Mouse (Mus musculus) myocyte (in vitro differentiated cells): ENCODE measurements around the gene Phlda2. TPM values are rescaled to one million over a fixed set of nuclear protein-coding genes. Genes with fewer than 3 reads are reported as not detected.

Experiments used
- H3K27me3 ChIP-seq: one replicate; pipeline ENCODE4 v1.6.1; 2011; ENCODE audit not compliant: control insufficient read depth, insufficient read depth, insufficient read length
- H3K36me3 ChIP-seq: one replicate; pipeline ENCODE4 v1.6.1; 2011; ENCODE audit not compliant: control insufficient read depth, insufficient read depth
- H3K4me2 ChIP-seq: one replicate; pipeline ENCODE4 v1.6.1; 2011; ENCODE audit warnings: low read depth, control low read depth
- H3K4me3 ChIP-seq: one replicate; pipeline ENCODE4 v1.5.1; 2011; ENCODE audit warnings: mild to moderate bottlenecking, control low read depth, moderate library complexity
- H3K79me2 ChIP-seq: one replicate; pipeline ENCODE4 v1.6.1; 2011; ENCODE audit not compliant: control insufficient read depth, insufficient read depth
- H3ac ChIP-seq: one replicate; pipeline ENCODE4 v1.6.1; 2011; ENCODE audit not compliant: control insufficient read depth, insufficient read length
- CEBPB ChIP-seq: IDR thresholded peaks from 2 replicates; pipeline ENCODE4 v1.6.1; 2011; ENCODE audit warnings: mild to moderate bottlenecking, moderate library complexity; ENCODE audit not compliant: poor library complexity, insufficient read depth, severe bottlenecking
- E2F4 ChIP-seq: IDR thresholded peaks from one replicate; pipeline ENCODE4 v1.6.1; 2011; ENCODE audit warnings: mild to moderate bottlenecking, control low read depth, moderate library complexity; ENCODE audit not compliant: insufficient read depth
- MAX ChIP-seq: IDR thresholded peaks from one replicate; pipeline ENCODE4 v1.6.1; 2011; ENCODE audit warnings: low read depth, mild to moderate bottlenecking, control low read depth
- MYOD1 ChIP-seq, 3 experiments: IDR thresholded peaks; one replicate each; pipeline ENCODE4 v1.6.1; 2011; ENCODE audit warnings: control low read depth in 2 of 3, low read depth in 2 of 3, mild to moderate bottlenecking in 2 of 3, moderate library complexity in 1 of 3; ENCODE audit not compliant: insufficient read length in 2 of 3, control insufficient read depth in 1 of 3
- MYOG ChIP-seq, 3 experiments: IDR thresholded peaks; one replicate each; pipeline ENCODE4 v1.6.1; 2011; ENCODE audit warnings: control low read depth in 2 of 3, low read depth in 2 of 3, mild to moderate bottlenecking in 2 of 3; ENCODE audit not compliant: insufficient read length in 2 of 3, control insufficient read depth in 1 of 3, insufficient read depth in 1 of 3
- POLR2A ChIP-seq: IDR thresholded peaks from one replicate; pipeline ENCODE4 v1.6.1; 2011; ENCODE audit warnings: low read depth, mild to moderate bottlenecking, control low read depth, moderate library complexity; ENCODE audit not compliant: insufficient read length
- POLR2AphosphoS2 ChIP-seq: IDR thresholded peaks from one replicate; pipeline ENCODE4 v1.6.1; 2011; ENCODE audit warnings: low read depth, control low read depth; ENCODE audit not compliant: insufficient read length
- REST ChIP-seq: IDR thresholded peaks from one replicate; pipeline ENCODE4 v1.6.1; 2011; ENCODE audit warnings: mild to moderate bottlenecking, control low read depth, moderate library complexity; ENCODE audit not compliant: insufficient read depth, insufficient read length
- SRF ChIP-seq: IDR thresholded peaks from one replicate; pipeline ENCODE4 v1.6.1; 2011; ENCODE audit warnings: low read depth; ENCODE audit not compliant: control insufficient read depth, insufficient read length
- TCF12 ChIP-seq: IDR thresholded peaks from one replicate; pipeline ENCODE4 v1.6.1; 2011; ENCODE audit warnings: mild to moderate bottlenecking, control low read depth; ENCODE audit not compliant: poor library complexity, insufficient read depth, severe bottlenecking
- TCF3 ChIP-seq: IDR thresholded peaks from one replicate; pipeline ENCODE4 v1.6.1; 2011; ENCODE audit warnings: low read depth, control low read depth; ENCODE audit not compliant: insufficient read length
- USF1 ChIP-seq: IDR thresholded peaks from one replicate; pipeline ENCODE4 v1.6.1; 2011; ENCODE audit warnings: low read depth, mild to moderate bottlenecking, control low read depth, moderate library complexity
- polyA plus RNA-seq: library from polyadenylated mRNA; unstranded; fragments of >200 nt; fragmentation: generic; extraction: Trizol; gene quantifications from one replicate; pipeline ENCODE4 v1.2.1, GENCODE M21; 2012; ENCODE audit warnings: missing spikeins

The Phlda2 gene
- polyA plus RNA-seq, 1 experiment, result not detected

- peaks cover 61% of the 10 kb centered on the region for H3K27me3 ChIP-seq
- TF ChIP-seq POLR2A (no peak), TCF12 (no peak), SRF (no peak), MAX (no peak), MYOD1 (IDR thresholded peaks at IDR 0.05; ENCODE audit: control insufficient read depth in 1 of 3, insufficient read length in 2 of 3, low read depth in 2 of 3) (no peak), MYOG (IDR thresholded peaks at IDR 0.05; ENCODE audit: control insufficient read depth in 1 of 3, insufficient read depth in 1 of 3, insufficient read length in 2 of 3, low read depth in 2 of 3) (no peak), E2F4 (no peak)
Observed at GRCm38 (mm10) chr7:143495104-143495961, 7.6 kb downstream of the Phlda2 start.

GRCm38 (mm10) chr7:143493616-143494126 lies 9.3 kb downstream of the Phlda2 start:
- Histone ChIP-seq H3ac (no peak overlapping the region), H3K36me3 (no peaks in the 10 kb centered on the region), H3K27me3 (peaks cover 57% of the 10 kb centered on the region), H3K4me3 (no peak overlapping the region), H3K4me2 (no peak overlapping the region), H3K79me2 (no peaks in the 10 kb centered on the region)
- TF ChIP-seq SRF, result no peak
- no peak for TF ChIP-seq MAX
- TF ChIP-seq TCF3, result no peak
- TF ChIP-seq POLR2AphosphoS2, result no peak
- no peak for TF ChIP-seq E2F4
- no peak for TF ChIP-seq TCF12
- no peak for TF ChIP-seq CEBPB
- TF ChIP-seq MYOD1 (IDR thresholded peaks at IDR 0.05; ENCODE audit: control insufficient read depth in 1 of 3, insufficient read length in 2 of 3, low read depth in 2 of 3), result no peak
- TF ChIP-seq USF1, result no peak
- TF ChIP-seq REST, result no peak
- no peak for TF ChIP-seq POLR2A
- TF ChIP-seq MYOG (IDR thresholded peaks at IDR 0.05; ENCODE audit: control insufficient read depth in 1 of 3, insufficient read depth in 1 of 3, insufficient read length in 2 of 3, low read depth in 2 of 3), result no peak

More at GRCm38 (mm10) chr7:143495104-143495961, 7.6 kb downstream of the Phlda2 start:
- Histone ChIP-seq H3K4me2 (no peak overlapping the region), H3K4me3 (no peak overlapping the region), H3ac (no peak overlapping the region), H3K36me3 (no peaks in the 10 kb centered on the region), H3K79me2 (no peaks in the 10 kb centered on the region)

- H3K4me2 ChIP-seq, result no peak overlapping the region
- no peaks in the 10 kb centered on the region for H3K79me2 ChIP-seq
- H3K36me3 ChIP-seq, result no peaks in the 10 kb centered on the region
- no peak overlapping the region for H3K4me3 ChIP-seq
- H3K27me3 ChIP-seq, result peaks cover 51% of the 10 kb centered on the region
- TF ChIP-seq USF1 (no peak), POLR2AphosphoS2 (no peak), CEBPB (no peak), TCF3 (no peak), MYOD1 (IDR thresholded peaks at IDR 0.05; ENCODE audit: control insufficient read depth in 1 of 3, insufficient read length in 2 of 3, low read depth in 2 of 3) (no peak), REST (no peak), SRF (no peak), MYOG (IDR thresholded peaks at IDR 0.05; ENCODE audit: control insufficient read depth in 1 of 3, insufficient read depth in 1 of 3, insufficient read length in 2 of 3, low read depth in 2 of 3) (no peak), TCF12 (no peak), POLR2A (no peak), MAX (no peak), E2F4 (no peak)
- no peak overlapping the region for H3ac ChIP-seq
Observed at GRCm38 (mm10) chr7:143489735-143490134, 13.2 kb downstream of the Phlda2 start.

GRCm38 (mm10) chr7:143482541-143482940 lies 20.4 kb downstream of the Phlda2 start:
- TF ChIP-seq POLR2A, result no peak
- TF ChIP-seq E2F4, result no peak
- no peak for TF ChIP-seq TCF3
- TF ChIP-seq SRF, result no peak
- no peak for TF ChIP-seq USF1
- TF ChIP-seq REST, result no peak
- no peak for TF ChIP-seq POLR2AphosphoS2
- TF ChIP-seq TCF12, result no peak
- no peak for TF ChIP-seq MAX
- no peak for TF ChIP-seq MYOD1 (IDR thresholded peaks at IDR 0.05; ENCODE audit: control insufficient read depth in 1 of 3, insufficient read length in 2 of 3, low read depth in 2 of 3)
- no peak for TF ChIP-seq CEBPB
- no peak for TF ChIP-seq MYOG (IDR thresholded peaks at IDR 0.05; ENCODE audit: control insufficient read depth in 1 of 3, insufficient read depth in 1 of 3, insufficient read length in 2 of 3, low read depth in 2 of 3)
- Histone ChIP-seq H3K4me2 (no peak overlapping the region), H3K4me3 (no peak overlapping the region), H3ac (no peak overlapping the region), H3K79me2 (no peaks in the 10 kb centered on the region), H3K36me3 (no peaks in the 10 kb centered on the region), H3K27me3 (peaks cover 37% of the 10 kb centered on the region)
